Mouse (Mus musculus): ENCODE results near the gene Fut2.
A peak's percentile ranks its signal among the peaks of the same experiment; 100 is the strongest.
"Not testable (repeated sequence)": the region's sequence is repeated elsewhere in the genome, so short reads cannot be mapped to it uniquely, and the experiment has no call there.

Fut2 gene

DNA sequence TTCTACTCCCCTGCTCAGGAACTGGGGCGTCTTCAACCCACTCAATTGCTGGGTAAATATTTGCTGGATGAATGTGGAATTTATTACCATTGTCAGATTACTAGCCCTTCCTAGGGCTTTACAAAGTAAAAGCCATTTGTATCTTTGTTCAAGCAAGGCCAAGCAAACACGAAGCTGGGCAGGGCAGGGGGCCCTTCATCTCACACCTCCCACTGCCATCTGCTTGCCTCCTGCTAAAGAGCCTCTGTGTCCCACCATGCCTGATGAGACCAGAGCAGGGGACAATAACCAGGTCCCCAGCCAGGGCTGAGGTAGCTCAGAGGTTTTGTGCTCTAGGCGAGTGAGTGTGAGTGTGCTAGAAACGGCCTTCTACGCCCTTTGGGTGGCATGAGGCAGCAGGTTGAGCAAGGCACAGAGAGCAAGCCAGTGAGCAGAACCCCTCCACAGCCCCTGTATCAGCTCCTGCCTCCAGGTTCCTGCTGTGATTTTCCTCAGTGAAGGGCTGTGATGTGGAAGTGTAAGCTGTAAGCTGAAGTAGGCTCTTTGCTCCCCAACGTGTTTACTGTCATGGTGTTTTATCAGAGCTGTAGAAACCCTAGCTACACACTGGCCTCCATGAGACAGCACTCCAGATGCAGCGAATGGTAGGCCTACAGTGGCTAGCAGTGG lies 11.6 kb upstream of the Fut2 start:
- no peak for DNase-seq (ENCODE audit: low spot score)

DNA sequence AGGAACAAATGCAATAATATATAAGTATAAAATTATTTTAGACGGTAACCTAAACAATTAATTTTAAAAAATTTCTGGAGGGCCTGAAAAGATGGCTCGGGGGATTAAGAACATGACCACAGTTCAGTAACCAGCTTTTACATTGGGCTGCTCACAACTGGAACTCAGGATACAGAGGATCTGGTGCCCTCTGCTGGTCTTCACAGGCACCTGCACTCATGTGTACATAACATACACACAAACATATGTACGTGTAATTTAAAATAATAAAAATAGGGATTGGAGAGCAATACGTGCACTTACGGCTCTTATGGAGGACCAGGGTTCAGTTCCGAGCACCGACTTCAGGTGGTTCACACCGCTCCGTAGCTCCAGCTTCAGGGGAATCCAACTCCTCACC lies 2.7 kb upstream of the Fut2 start:
- no peak for DNase-seq (ENCODE audit: low spot score)

DNA sequence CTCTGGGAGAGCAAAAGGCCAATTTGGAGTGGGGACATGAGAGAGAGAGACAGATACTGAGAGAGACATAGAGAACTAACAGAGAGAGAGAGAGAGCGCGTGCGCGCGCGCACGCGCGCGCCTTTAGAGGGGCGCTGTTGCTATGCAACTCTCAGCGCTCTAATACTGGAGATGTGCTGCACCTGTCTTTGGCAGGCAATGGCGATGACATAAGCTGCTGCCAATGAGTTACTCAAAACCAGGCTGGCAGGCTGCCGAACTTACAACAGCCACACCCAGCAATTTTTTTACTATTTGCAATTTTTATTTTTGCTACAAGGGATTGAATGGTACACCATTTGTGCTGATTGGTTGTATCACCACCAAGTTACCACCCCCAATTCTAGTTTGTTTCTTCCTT lies 1.6 kb upstream of the Fut2 start:
- no peak for DNase-seq (ENCODE audit: low spot score)

DNA sequence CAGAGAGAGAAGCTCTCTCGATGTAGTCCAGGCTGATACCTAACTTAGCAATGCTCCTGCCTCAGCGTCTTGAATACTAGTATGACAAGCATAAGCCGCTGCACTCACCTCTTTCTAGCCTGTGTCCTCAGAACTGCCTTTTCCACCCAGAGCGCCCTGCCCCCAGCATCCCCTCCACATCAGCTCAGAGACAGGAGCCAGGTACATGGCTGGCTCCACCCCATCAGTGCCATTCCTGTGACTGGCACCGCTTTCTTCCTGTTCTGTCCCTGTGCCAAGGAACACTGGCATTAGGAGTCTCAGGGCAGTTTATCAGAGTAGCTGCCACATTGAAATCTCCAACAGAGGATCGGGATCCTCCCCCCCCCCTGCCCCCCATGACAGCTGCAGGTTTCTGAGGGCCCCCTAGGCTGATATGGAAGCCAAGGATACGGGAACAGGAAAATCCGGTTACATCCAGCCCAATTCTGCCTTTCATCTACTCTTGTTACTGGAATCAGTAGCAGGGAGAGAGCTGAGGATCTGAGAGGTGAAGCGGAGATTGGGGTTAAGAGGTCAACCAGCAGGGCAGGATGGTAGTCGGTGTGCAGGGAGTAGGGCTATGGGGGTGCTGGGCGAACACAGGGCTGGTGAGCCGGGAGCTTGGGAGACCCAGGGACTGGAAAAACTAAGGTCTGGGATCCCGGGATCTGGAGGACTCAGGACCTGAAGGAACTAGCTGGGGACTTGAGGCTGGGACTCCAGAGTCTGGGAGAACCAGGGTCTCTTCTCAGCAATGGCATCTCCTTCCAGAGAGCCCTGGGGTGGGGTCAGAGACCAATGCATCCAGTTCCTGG lies 673 bp downstream of the Fut2 start:
- no peak for DNase-seq (ENCODE audit: low spot score)

DNA sequence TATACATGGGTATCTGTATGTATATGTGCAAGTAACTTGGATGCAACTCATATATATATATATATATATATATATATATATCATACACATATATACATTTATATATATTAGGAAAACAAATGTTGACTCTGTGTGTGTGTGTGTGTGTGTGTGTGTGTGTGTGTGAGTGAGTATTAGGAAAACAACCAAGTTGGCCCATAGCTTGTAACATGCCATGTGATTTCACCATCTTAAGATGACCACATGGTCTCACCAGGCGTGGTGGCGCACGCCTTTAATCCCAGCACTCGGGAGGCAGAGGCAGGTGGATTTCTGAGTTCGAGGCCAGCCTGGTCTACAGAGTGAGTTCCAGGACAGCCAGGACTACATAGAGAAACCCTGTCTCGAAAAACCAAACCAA lies 4.5 kb downstream of the Fut2 start:
- DNase-seq (ENCODE audit: low spot score), result not testable (repeated sequence)

DNA sequence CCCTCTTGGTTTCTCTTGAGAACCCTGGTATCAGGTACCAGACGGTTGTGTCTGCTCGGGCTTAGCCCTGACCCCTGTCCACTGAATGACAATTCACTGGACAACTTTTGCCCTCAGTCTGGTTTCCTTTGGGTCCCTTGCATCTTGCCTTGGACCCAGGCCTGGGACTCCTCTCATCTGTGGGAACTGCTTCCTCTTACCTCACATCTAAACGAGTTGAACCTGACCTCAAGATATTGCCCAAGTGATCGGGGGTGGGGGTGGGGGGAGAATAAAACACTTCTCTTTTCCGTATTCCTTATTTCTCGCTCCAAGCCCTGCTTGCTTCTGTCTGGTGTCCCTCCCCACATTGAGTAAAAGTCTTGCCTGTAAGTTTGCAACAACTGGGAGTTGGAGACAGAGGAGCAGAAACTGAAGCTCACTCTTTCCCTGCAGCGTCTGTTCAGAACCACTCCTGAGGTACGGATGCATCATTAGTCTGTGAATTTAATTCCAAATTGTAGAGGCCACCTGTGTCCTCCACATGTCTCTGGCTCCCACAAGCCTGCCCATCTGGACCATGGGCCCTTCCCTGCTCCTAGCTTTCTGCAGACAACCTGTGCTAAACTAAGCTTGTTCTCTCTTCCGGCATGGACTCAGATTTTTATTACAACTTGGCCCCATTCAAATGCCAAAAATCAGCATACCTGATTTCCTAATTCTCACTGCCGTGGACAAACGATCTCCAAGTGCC lies 5.3 kb downstream of the Fut2 start:
- no peak for DNase-seq (ENCODE audit: low spot score)

DNA sequence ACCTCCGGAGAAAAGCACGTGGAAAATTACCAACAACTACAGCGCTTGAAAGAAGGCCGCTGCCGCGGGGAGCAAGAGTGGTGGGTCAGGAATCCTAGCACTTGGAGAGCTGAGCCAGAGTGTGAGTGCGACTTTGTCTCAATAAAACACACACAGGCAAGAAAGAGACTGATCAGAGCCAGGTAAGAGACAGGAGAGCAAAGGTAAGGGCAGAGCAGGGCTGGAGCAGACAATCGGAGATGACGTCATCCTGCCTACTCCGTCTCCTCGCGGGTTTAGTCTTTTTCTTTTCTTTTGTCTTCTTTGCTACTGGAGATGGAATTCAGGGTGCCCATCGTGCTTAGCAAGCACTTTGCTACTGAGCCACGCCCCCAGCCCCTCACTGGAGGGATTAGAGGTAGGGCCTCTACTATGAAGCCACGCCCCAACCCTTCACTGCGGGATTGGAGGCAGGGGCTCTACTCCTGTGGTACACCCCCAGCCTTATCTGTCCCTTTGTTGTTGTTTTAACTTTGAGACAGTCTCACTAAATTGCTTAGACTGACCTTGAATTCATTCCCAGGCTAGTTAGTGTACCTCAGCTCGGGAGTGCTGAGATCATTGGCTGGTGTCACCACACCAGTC lies 11.7 kb downstream of the Fut2 start:
- DNase-seq (ENCODE audit: low spot score), result peak; percentile 72

DNA sequence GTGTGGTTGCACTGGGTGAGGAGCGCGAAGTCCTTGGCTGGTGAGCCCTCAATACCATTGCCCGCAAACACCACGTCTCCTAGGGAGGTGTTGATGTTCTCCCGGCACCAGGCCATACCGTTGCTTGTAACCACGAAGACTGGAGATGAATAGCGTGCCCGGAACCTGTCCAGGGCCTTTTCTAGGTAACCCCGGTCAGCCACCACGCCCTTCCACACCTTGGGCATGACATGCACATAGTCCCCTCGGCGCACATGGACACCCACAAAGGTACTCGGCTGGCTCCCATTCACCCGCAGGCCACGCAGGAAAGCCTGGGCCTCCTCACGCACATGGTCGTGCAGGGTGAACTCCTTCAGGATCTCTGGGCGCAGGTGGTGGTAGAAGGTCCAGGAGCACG lies 15.7 kb downstream of the Fut2 start:
- DNase-seq (ENCODE audit: low spot score), result not testable (repeated sequence)

DNA sequence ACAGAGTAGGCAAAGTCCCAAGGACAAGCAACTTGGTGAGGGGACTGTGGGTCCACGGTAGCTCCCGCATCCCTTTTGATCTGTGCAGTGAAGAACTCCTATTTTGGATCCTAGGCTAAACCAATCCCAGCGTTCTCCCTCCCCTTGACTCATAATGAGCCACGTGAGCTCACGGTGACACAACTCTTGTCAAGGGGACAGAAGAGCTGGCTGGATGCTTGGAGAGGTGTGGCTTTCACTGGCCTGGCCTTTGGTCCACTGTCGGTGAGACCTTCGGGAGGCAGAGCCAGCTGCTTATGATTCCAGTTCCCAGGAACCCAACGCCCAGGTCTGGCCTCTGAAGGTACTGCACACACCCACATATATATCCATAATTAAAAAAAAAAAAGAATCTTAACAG lies 16.8 kb downstream of the Fut2 start:
- no peak for DNase-seq (ENCODE audit: low spot score)

DNA sequence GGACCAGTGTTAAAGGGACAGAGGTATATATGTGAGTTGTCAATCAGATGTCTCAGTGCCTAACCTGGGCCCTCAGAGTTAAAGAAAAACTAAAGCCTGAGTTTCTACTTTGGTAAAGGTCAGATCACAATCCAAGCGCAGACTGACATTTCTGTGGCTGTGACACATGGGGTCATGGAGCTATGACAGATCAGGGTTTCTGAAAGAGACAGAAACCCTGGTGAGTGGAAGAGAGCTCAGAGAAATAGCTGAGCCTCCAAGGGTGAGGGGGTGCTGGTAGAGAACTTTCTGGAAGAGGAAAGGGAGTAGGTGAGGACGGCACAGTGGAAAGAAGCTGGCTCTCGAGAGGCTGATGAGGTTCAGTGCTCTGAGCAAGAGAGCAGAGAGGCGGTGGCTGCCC lies 19.5 kb downstream of the Fut2 start:
- DNase-seq (ENCODE audit: low spot score), result no peak

DNA sequence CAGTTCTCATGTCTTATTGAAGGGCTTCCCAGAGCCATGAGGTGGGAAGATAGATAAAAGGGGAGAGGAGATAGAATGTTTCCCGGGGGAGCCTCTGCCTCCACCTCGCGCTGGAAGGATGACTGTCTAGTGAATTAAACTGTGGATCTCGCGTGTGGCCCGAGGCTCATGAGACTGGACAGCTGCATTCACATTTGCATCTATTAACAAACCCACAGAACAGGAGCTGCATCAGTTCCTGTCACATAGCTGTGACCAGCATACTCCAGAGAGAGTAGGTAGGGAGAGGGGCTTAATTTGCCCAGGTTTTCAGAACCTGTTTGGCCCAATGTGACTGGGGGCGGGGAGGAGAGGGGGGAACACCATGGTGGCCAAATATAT lies 20.6 kb downstream of the Fut2 start:
- no peak for DNase-seq (ENCODE audit: low spot score)

DNA sequence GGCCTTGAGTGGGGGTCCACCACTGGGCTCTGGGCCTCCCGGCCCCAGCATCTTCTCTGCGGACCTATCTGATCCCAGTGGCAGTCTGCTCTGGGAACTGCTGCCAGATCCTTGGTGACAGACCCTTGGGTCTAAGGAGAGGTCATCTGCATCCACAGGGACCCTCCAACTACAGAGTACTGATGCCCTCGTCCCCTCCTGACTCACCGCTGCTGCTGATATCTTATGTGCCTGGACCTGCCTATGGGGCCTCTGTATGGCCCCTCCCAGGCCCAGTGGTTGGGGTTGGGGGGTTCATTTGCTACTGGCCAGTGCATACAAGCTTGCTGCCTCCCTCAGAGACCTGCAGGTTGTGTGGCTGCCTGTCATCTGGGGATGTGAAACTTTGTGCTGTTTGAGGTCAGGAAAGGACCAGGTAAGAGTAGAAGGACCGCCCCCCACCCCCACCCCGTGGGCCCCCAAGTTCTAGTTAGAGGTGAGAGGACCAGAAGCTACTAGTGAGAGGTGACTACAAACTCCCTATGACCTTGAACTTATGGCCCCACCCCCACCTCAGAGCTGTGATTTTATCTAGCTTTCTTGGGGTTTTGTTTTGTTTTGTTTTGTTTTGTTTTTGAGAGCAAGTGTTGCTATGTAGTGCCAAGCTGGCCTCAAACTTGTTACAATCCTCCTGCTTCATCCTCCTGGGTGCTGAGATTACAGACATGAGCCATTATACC lies 21.2 kb downstream of the Fut2 start:
- no peak for DNase-seq (ENCODE audit: low spot score)

DNA sequence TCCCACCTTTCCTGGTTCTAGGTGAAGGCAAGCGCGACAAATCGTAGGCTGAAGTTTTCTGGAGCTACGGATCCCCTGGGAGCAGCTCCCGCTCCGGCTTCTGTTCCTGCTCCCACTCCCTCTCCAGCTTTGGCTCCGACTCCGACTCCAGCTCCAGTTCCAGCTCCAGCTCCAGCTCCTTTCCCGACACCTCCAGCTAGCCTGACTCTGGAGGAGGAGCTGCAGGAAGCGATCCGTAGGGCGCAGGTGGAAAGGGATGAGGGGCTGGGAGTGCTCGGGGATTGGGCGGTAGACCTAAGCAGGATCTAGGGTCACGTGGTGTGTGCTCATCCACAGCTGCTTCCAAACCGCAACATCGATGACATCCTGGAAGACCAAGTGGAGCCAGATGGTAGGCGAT lies 22.0 kb downstream of the Fut2 start:
- DNase-seq (ENCODE audit: low spot score), result peak; percentile 68

DNA sequence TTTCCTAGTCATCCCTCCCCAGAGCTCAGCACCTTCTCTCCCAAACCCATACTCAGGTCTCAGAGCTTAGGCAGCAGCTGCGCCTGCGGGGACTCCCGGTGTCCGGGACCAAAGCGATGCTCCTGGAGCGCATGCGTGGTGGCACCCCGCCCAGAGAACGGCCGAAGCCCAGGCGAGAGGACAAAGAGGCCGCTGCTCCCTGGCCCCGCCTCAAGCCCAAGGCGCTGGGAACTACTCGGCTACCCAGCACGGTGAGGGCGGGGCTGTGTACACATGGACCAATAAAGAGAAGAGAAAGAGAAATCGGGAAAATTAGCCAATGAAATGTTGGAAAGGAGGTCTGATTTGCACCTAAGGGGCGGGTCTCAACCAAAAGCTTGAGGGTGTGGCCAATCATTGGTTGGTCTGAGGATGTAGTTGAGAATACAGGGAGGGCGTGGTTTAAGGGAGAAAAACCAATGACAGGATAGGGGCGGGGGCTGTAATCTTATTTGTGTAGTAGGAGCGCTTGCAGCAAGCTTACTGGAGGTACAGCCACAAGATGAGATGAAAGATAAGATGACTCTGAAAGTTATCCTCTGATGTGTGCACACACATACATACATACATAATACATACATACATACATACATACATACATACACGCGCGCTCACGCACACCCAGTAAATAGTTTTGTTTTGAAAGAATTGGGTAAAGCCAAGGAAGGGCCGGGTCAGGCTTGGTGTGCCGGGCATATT lies 22.6 kb downstream of the Fut2 start:
- peak; percentile 97 for DNase-seq (ENCODE audit: low spot score)

DNA sequence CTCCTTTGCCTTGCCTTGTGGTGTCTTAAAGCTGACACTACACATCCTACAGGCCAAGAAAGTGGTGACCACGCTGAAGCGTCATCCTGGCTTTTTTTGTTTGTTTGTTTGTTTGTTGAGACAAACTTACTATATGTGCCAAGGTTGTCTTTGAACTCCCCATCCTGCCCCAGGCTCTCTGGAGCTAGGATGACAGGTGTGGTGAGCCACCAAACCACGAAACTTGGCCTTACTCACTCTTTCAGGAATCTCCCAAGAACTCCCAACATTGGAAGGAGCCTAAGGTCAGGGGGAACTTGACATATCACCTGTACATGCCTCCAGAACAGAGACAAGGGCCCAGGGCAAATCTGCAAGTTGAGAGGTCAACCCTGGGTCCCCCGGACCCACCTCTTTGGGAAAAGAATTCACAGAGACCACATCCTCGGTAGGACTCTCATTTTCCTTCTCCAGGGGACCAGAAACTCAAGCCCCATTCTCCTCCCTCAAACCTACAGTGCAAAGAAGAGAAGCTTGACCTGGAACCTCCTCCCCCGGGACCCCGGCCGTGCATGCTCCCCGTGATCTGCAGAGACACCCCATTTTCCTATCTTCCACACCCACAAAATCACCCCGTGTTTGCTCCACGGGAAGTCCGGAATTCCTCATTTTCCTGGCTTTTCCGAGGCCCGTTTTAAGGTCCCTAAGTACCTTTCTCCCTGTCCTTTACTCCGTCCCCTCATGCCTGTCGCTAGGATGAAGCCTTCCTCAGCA lies 23.5 kb downstream of the Fut2 start:
- DNase-seq (ENCODE audit: low spot score), result no peak

DNA sequence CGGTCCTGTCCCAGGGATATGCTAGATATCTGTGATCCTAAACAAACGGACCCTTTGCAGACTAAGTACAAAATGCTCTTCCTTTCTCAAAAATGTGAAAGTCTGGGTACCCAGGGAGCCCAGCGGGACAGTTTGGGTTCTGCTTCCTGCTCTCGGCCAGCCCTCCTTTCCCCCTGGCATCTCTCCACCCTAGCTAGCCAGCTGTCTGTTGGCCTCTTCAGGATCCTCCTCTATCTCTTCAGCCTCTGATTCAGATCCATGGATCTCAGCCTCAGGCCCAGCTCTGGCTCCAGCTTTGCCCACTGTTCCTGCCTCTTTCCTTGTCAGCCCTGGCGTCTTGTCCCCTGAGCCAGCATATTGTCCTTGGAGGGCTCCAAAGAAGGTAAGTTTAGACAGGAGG lies 24.1 kb downstream of the Fut2 start:
- DNase-seq (ENCODE audit: low spot score), result no peak

DNA sequence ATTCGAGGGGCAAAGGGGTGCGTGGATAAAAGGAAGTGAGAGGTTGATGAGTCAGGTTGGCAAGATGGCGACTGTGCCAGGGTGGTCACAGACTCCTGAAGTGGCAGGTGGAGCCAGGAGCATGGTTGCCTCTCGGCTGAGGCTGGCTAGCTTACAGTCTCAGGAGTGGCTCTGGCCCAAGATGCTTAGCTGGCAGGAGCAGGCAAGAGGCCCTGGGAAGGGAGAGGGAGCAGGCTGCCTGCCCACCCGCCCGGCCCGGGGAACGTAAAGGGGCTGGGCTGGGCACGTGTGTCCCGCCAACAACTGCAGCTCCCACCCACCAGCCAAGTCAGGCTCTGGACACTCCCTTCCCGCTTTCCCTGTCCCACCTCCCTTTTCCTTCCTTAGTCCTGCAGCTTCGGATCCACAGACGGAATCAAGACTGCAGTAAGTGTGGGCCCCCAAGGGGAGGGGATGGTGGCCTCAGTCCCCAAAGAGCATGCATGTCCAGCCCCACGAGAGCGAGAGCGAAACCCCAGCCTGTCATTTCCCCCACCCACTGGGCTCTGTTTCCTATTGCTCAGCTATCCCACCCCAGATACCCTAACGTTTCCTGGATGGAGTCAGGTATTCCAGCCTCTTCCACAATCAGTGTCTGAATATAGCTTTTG lies 24.7 kb downstream of the Fut2 start:
- no peak for DNase-seq (ENCODE audit: low spot score)

DNA sequence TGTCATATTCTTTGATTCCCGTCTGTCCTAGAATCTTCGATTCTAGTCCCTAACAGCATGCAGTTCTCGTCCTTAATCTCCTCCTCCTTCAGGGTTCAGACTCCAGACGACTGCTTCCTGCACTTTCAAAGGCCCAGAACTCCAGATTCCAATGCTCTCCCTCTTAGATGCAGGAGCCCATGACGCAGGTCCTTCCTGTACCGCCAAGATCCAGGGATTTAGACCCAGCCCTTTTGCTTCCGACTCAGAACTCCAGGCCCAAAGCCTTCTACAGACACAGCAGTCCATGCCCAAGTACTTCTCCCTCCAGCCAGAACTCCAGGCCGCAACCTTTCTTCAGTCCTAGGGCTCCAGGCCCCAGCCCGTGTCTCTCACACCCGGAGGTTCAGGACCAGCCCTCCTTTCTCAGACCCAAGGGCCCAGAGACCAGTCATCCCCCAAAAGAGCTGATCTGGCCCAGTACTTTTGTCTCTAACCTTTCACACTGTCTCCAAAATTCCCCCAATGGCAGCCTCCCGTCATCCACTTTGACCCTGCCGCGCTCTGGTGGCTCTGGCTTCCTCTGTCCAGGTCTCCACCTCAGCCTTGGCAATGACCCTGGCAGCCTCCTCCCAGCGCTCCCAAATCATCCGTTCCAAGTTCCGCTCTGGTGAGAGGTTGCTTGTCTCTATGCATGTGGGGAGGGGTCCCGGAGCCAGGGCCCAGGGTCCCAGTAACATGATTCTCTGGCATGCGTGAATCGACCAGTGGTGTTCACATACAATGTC lies 25.8 kb downstream of the Fut2 start:
- DNase-seq (ENCODE audit: low spot score), result no peak

DNA sequence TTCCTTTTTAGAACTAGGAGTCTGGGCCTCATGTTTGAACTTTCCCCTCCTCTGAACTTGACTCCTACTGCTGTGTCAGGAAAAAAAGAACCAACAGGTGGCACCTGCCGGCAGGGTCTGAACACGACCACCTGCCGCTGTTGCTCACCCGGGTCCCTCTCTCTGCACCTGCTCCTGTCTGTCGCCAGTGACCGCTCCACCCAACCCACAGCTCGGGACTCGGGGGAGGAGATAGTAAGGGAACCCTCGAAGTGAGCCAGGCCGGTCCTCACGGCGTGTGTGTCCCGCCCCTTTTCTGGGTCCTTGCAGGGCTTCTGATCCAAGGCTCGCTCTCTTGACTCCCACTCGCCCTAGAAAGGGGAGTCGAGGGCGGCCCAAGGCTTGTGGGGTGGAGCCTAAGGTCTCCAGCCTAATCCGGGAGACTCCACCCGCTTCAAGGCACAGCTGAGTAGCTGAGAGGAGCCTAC lies 26.6 kb downstream of the Fut2 start, which contains the start of gene Mamstr:
Mamstr (plus strand) TSS at position 417 of the 467 bp plus-strand sequence.
- no peak for DNase-seq (ENCODE audit: low spot score)
